27 mouse cellular contexts compared by ENCODE assay signal in genomic region chr10:117143311-117143710, GRCm38 (mm10). TPM values are rescaled to one million over a fixed set of nuclear protein-coding genes. Genes with fewer than 3 reads are reported as not detected.
DNase-seq lines count a peak whose midpoint lies in the region; ATAC-seq and TF ChIP-seq lines count a peak whose summit lies in the region.
"Had no signal": no experiment of that assay in that cellular context is flagged by ENCODE, and none has a peak within 500 bp of the region (broad histone marks: within the 10 kb centered on the region; RNA-seq: fewer than 3 reads in every experiment).

No protein-coding gene starts in this region.

- DNase-seq in heart, adult 11 months, result peak; percentile 67
- no peak for DNase-seq in heart, adult 18-20 months
- no peak for DNase-seq in liver, adult 2 months (ENCODE audit: extremely low read depth, low read depth, low spot score)
- DNase-seq in liver, postnatal 0 days, result no peak
- peak; percentile 25 for DNase-seq in limb, embryonic 10.5 days (ENCODE audit: low spot score)
- DNase-seq in midbrain, postnatal 0 days (ENCODE audit: low spot score), result no peak
- DNase-seq: adrenal gland, postnatal 10 days; adrenal gland, postnatal 36 days; B cell, adult 2 months; cerebellum, adult 18-20 months; cerebellum, adult 9-10 months; cerebellum, postnatal 14 days; gastrocnemius, postnatal 14 days; heart, postnatal 10 days; heart, postnatal 36 days had no signal

- no peaks in the 10 kb centered on the region for H3K9me3 ChIP-seq in liver, postnatal 0 days (ENCODE audit: low read length)
- H3K9me3 ChIP-seq in limb, embryonic 10.5 days (replicated peaks), result no peaks in the 10 kb centered on the region
- no peaks in the 10 kb centered on the region for H3K9me3 ChIP-seq in liver, embryonic 15.5 days (replicated peaks)
- no peaks in the 10 kb centered on the region for H3K9me3 ChIP-seq in midbrain, postnatal 0 days (ENCODE audit: low read length)
- H3K9me3 ChIP-seq: forebrain, embryonic 10.5 days; forebrain, embryonic 13.5 days; G1E; heart, embryonic 15.5 days; hindbrain, embryonic 10.5 days; hindbrain, embryonic 13.5 days had no signal

- peaks cover 30% of the 10 kb centered on the region for H3K4me1 ChIP-seq in liver, adult 2 months (ENCODE audit: control insufficient read depth, insufficient read depth, low read length)
- peaks cover 42% of the 10 kb centered on the region for H3K4me1 ChIP-seq in liver, postnatal 0 days (ENCODE audit: insufficient read depth)
- H3K4me1 ChIP-seq in limb, embryonic 10.5 days, result peaks cover 31% of the 10 kb centered on the region
- H3K4me1 ChIP-seq in liver, embryonic 15.5 days (replicated peaks), result peaks cover 66% of the 10 kb centered on the region
- H3K4me1 ChIP-seq in midbrain, postnatal 0 days (ENCODE audit: insufficient read depth, low read length), result no peaks in the 10 kb centered on the region

- H3K79me2 ChIP-seq in liver, adult 2 months (ENCODE audit: control insufficient read depth, insufficient read depth, low read length), result peaks cover 45% of the 10 kb centered on the region

- no peak overlapping the region for H3K9ac ChIP-seq in liver, adult 2 months (ENCODE audit: low read depth, low read length)
- H3K9ac ChIP-seq in liver, postnatal 0 days (replicated peaks), result no peak overlapping the region
- H3K9ac ChIP-seq in liver, embryonic 15.5 days, result no peak overlapping the region
- no peak overlapping the region for H3K9ac ChIP-seq in midbrain, postnatal 0 days (replicated peaks; ENCODE audit: low read length, poor library complexity, severe bottlenecking)
- H3K9ac ChIP-seq: forebrain, embryonic 13.5 days; heart, embryonic 15.5 days; hindbrain, embryonic 13.5 days had no signal

- H3K36me3 ChIP-seq in liver, adult 2 months (ENCODE audit: control insufficient read depth, insufficient read depth, low read length), result no peaks in the 10 kb centered on the region
- H3K36me3 ChIP-seq in liver, postnatal 0 days (replicated peaks; ENCODE audit: insufficient read depth, low read length), result no peaks in the 10 kb centered on the region
- no peaks in the 10 kb centered on the region for H3K36me3 ChIP-seq in limb, embryonic 10.5 days
- H3K36me3 ChIP-seq in liver, embryonic 15.5 days (replicated peaks), result no peaks in the 10 kb centered on the region
- H3K36me3 ChIP-seq in midbrain, postnatal 0 days (ENCODE audit: insufficient read depth, low read length), result no peaks in the 10 kb centered on the region
- H3K36me3 ChIP-seq: forebrain, embryonic 10.5 days; heart, embryonic 15.5 days; hindbrain, embryonic 13.5 days had no signal

- H3K27ac ChIP-seq in liver, adult 2 months (replicated peaks; ENCODE audit: insufficient read depth, low read depth, low read length), result 0 out of 2 replicates have a peak overlapping the region, but pooled peaks have one; percentile 0
- H3K27ac ChIP-seq in liver, postnatal 0 days (ENCODE audit: low read depth), result no peak overlapping the region
- H3K27ac ChIP-seq in limb, embryonic 10.5 days, result no peak overlapping the region
- peak overlapping the region; percentile 84; the same call in 1 of the 2 replicates for H3K27ac ChIP-seq in liver, embryonic 15.5 days (replicated peaks)
- no peak overlapping the region for H3K27ac ChIP-seq in midbrain, postnatal 0 days (ENCODE audit: low read depth, low read length)
- H3K27ac ChIP-seq: forebrain, embryonic 10.5 days; forebrain, embryonic 13.5 days; hindbrain, embryonic 10.5 days; hindbrain, embryonic 13.5 days had no signal

- no peak overlapping the region for H3K4me3 ChIP-seq in liver, adult 2 months (ENCODE audit: insufficient read depth, low read depth, low read length)
- H3K4me3 ChIP-seq in liver, postnatal 0 days (ENCODE audit: low read depth, low read length), result no peak overlapping the region
- no peak overlapping the region for H3K4me3 ChIP-seq in limb, embryonic 10.5 days
- H3K4me3 ChIP-seq in liver, embryonic 15.5 days (replicated peaks), result no peak overlapping the region
- H3K4me3 ChIP-seq in midbrain, postnatal 0 days (ENCODE audit: low read depth, low read length), result no peak overlapping the region
- H3K4me3 ChIP-seq: forebrain, embryonic 10.5 days; forebrain, embryonic 13.5 days; heart, embryonic 15.5 days; hindbrain, embryonic 10.5 days; hindbrain, embryonic 13.5 days had no signal

- H3K27me3 ChIP-seq in liver, adult 2 months (ENCODE audit: control insufficient read depth, insufficient read depth, low read length), result no peaks in the 10 kb centered on the region
- H3K27me3 ChIP-seq in liver, postnatal 0 days (ENCODE audit: insufficient read depth, low read length), result no peaks in the 10 kb centered on the region
- no peaks in the 10 kb centered on the region for H3K27me3 ChIP-seq in limb, embryonic 10.5 days (ENCODE audit: low read depth, poor library complexity, severe bottlenecking)
- H3K27me3 ChIP-seq in liver, embryonic 15.5 days, result no peaks in the 10 kb centered on the region
- no peaks in the 10 kb centered on the region for H3K27me3 ChIP-seq in midbrain, postnatal 0 days (ENCODE audit: insufficient read depth, low read length)
- H3K27me3 ChIP-seq: CH12.LX; forebrain, embryonic 13.5 days; heart, embryonic 15.5 days; hindbrain, embryonic 13.5 days; Patski had no signal

- ATAC-seq in liver, postnatal 0 days, result no peak
- ATAC-seq in liver, embryonic 15.5 days (ENCODE audit: insufficient read depth), result no peak
- no peak for ATAC-seq in midbrain, postnatal 0 days (ENCODE audit: low FRiP score)
- ATAC-seq: forebrain, embryonic 13.5 days; forebrain, embryonic 16.5 days; hindbrain, embryonic 16.5 days; Patski had no signal

- TF ChIP-seq POLR2A in liver, adult 2 months (IDR thresholded peaks at IDR 0.05; ENCODE audit: extremely low read depth, insufficient read depth, low read length), result no peak

- no peak for TF ChIP-seq EP300 in liver, postnatal 0 days (IDR thresholded peaks at IDR 0.05; ENCODE audit: low read depth)

- WGBS in liver, adult 2 months, result 93% methylated on average over 2 of the region's 2 CpGs
- WGBS in liver, postnatal 0 days (ENCODE audit: insufficient replicate concordance), result 81% methylated on average over 2 of the region's 2 CpGs
- 93% methylated on average over 2 of the region's 2 CpGs for WGBS in limb, embryonic 10.5 days
- WGBS in liver, embryonic 15.5 days (ENCODE audit: insufficient replicate concordance), result 78% methylated on average over 2 of the region's 2 CpGs
- 93% methylated on average over 2 of the region's 2 CpGs for WGBS in midbrain, postnatal 0 days

- no peak overlapping the region for H3K4me2 ChIP-seq in liver, postnatal 0 days (ENCODE audit: low read depth, low read length)
- no peak overlapping the region for H3K4me2 ChIP-seq in liver, embryonic 15.5 days
- H3K4me2 ChIP-seq in midbrain, postnatal 0 days (ENCODE audit: low read depth, low read length, poor library complexity, severe bottlenecking), result no peak overlapping the region
- H3K4me2 ChIP-seq: forebrain, embryonic 13.5 days; heart, embryonic 11.5 days; heart, embryonic 15.5 days; hindbrain, embryonic 13.5 days had no signal

- no peak for TF ChIP-seq CTCF in liver, adult 2 months (IDR thresholded peaks at IDR 0.05; ENCODE audit: low read depth, low read length)
- TF ChIP-seq CTCF in liver, postnatal 0 days (IDR thresholded peaks at IDR 0.05; ENCODE audit: low read depth), result no peak
- TF ChIP-seq CTCF in midbrain, postnatal 0 days (IDR thresholded peaks at IDR 0.05), result no peak

RNA-seq across cellular contexts. Expression of gene Frs2, which starts 5.0 kb away (rescaled TPM):
- 10 to 100 TPM; 15.3 to 16.4 TPM for total RNA-seq in heart, adult 18-20 months (2021)
- total RNA-seq in liver, adult 2 months (2014; rRNA removed), result 11.1 and 15.2 TPM in 2 replicates
- 6.0 and 7.4 TPM in 2 replicates for polyA plus RNA-seq in liver, adult 2 months (2012; rRNA removed)
- 7.7 and 8.0 TPM in 2 replicates for polyA plus RNA-seq in liver, postnatal 0 days (2015; fragmentation: Nextera tagmentation; extraction: Ambion mirVana)
- polyA plus RNA-seq in limb, embryonic 10.5 days (2016; fragmentation: Nextera tagmentation; extraction: Ambion mirVana), result 18.0 and 20.0 TPM in 2 replicates
- polyA plus RNA-seq in liver, embryonic 15.5 days (2015; fragmentation: Nextera tagmentation; extraction: Ambion mirVana), result 6.9 and 7.5 TPM in 2 replicates
- 20.3 and 23.4 TPM in 2 replicates for total RNA-seq in midbrain, postnatal 0 days (2014; rRNA removed)
- polyA plus RNA-seq in midbrain, postnatal 0 days (2015; fragmentation: Nextera tagmentation; extraction: Ambion mirVana), result 15.2 and 17.3 TPM in 2 replicates

Comparison
In these comparisons a context has a peak if more than half of its experiments do, and no peak if none do; other contexts are left out.
1. DNase-seq: peak in heart, adult 11 months (single experiment) and limb, embryonic 10.5 days (single experiment); none in heart, adult 18-20 months (0 of 2), liver, adult 2 months (single experiment), liver, postnatal 0 days (single experiment) and midbrain, postnatal 0 days (single experiment).
2. H3K27ac ChIP-seq: peak in liver, adult 2 months (single experiment) and liver, embryonic 15.5 days (single experiment); none in liver, postnatal 0 days (single experiment), limb, embryonic 10.5 days (single experiment) and midbrain, postnatal 0 days (single experiment).